Mouse (Mus musculus): ENCODE measurements around the gene Asb3. TPM values are rescaled to one million over a fixed set of nuclear protein-coding genes. Genes with fewer than 3 reads are reported as not detected.
"Not testable (repeated sequence)": the region's sequence is repeated elsewhere in the genome, so short reads cannot be mapped to it uniquely, and the experiment has no call there.

The Asb3 gene
- polyA plus RNA-seq, 1 experiment from 2014 or later, result 12.6 TPM

DNA sequence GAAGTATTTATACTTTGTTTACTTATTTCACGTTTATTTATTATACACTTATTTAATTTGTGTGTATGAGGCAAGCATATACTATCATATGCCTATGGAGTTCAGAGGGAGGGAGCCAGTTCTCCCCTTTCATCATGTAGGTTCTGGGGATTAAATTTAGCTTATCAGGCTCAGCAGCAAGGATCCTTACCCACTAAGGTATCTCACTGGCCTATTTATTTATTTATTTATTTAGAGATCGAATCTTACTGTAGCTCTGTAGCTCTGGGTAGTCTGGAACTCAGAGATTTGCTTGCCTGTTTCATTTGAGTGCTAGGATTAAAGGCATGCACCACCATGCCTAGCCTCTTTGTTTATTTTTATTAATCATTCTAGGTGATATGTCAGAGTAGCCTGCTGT, 113.5 kb downstream of the Asb3 start:
- DNase-seq (ENCODE audit: low read depth, low spot score), result no peak
- ChIA-PET POLR2A (no interaction called here), CTCF (no interaction called here)
- in situ Hi-C loops (cut with MboI; ENCODE audit: low pct_unique_long_range_greater_than_20kb), result no loop called here
- no peak for TF ChIP-seq CTCF (IDR thresholded peaks at IDR 0.05)
- no peak for ATAC-seq
- no peaks in the 10 kb centered on the region for H3K27me3 ChIP-seq

DNA sequence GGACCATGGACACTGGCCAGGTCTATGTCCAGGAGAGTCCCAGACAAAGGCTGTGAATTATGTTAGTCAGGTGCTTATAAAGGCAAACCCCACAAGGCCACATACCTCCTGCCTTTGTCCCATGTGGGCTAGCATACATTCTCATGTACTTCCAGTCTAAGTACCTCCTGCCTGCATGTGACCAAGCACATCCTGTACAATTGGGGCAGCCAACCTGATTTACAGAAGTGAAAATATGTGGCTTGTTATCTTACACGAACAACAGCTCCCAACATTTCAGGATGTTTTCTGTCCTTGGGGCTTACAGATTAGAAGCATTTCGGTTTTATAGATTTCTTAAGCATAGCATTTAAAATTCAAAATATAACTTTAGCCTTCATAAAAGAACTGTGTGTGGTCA, 114.8 kb downstream of the Asb3 start:
- in situ Hi-C loops (cut with MboI; ENCODE audit: low pct_unique_long_range_greater_than_20kb), result no loop called here
- ChIA-PET POLR2A (no interaction called here), CTCF (interaction anchor here (1.0 kb wide), 1 partner anchor 8 kb away, joined by 3 read pairs; no protein-coding TSS in a partner anchor)
- DNase-seq (ENCODE audit: low read depth, low spot score) (no peak), ATAC-seq (no peak)
- TF ChIP-seq CTCF (IDR thresholded peaks at IDR 0.05), result no peak
- no peaks in the 10 kb centered on the region for H3K27me3 ChIP-seq

GRCm38 (mm10) chr11:31001169-31001908, 116.1 kb downstream of the Asb3 start:
- no peak for TF ChIP-seq CTCF (IDR thresholded peaks at IDR 0.05)
- CTCF ChIA-PET, result interaction anchor here (1.4 kb wide), 1 partner anchor 637 kb away, joined by 3 read pairs; no protein-coding TSS in a partner anchor
- DNase-seq (ENCODE audit: low read depth, low spot score) (no peak), ATAC-seq (no peak)
- POLR2A ChIA-PET, result no interaction called here
- in situ Hi-C loops (cut with MboI; ENCODE audit: low pct_unique_long_range_greater_than_20kb), result no loop called here
- H3K27me3 ChIP-seq, result no peaks in the 10 kb centered on the region

DNA sequence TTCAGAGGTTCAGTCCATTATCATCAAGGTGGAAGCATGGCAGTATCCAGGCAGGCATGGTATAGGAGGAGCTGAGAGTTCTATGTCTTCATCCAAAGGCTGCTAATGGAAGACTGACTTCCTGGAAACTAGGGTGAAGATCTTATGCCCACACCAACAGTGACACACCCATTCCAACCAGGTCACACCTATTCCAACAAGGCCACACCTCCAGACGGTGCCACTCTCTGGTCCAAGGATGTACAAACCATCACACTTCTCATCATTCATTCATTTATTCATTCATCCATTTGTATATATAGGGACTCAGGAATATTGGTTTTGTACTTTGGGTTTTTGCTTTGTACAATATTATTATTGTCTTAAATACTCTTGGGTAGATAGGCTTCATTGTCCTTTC, 124.5 kb downstream of the Asb3 start:
- in situ Hi-C loops (cut with MboI; ENCODE audit: low pct_unique_long_range_greater_than_20kb), result not testable (repeated sequence)

DNA sequence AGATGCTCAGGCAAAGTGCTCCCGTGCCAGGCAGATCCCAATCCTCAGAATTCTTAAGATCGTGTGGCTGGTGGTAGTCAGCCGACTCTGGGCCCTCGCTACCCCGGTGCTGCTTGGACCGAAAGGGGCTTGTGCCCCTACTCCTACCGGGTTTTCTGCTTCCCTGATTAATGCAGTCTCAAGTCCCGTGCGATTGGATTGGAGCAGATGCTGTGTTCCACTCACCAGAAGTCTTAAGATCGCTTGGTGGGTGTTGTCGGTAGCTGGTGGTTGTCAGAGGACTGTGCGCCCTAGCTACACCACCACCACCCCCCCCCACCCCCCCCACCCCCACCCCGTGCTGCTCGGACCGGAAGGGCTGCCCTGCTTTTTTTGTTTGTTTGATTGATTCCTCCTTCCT, 132.2 kb downstream of the Asb3 start:
- DNase-seq (ENCODE audit: low read depth, low spot score); CTCF ChIA-PET; H3K27me3 ChIP-seq; ATAC-seq; POLR2A ChIA-PET; in situ Hi-C loops (cut with MboI; ENCODE audit: low pct_unique_long_range_greater_than_20kb): not testable (repeated sequence)

More for the DNA sequence above, 124.5 kb downstream of the Asb3 start:
- CTCF ChIA-PET; ATAC-seq; POLR2A ChIA-PET; H3K27me3 ChIP-seq; DNase-seq (ENCODE audit: low read depth, low spot score): not testable (repeated sequence)

DNA sequence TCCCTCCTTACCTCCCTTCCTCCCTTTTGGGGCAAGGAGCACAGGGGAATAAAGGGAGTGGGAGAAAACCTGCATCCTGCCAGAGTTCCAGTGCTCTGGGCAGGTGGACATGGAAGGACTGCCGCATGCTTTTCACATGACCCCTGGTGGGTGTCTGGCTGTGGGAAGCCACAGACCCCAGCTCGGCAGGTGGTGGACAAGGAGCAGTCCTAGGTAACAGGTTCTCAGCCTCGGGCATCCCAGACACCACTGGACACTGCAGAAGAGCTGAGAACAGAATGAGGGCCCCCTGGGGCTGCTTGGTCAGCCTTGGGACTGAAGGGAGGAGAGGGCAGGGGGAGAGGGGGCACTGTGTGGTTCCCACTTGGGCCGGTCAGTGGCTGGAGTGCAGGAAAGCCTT, 149.7 kb downstream of the Asb3 start:
- ChIA-PET CTCF (no interaction called here), POLR2A (no interaction called here)
- no peak for TF ChIP-seq CTCF (IDR thresholded peaks at IDR 0.05)
- ATAC-seq, result no peak
- in situ Hi-C loops (cut with MboI; ENCODE audit: low pct_unique_long_range_greater_than_20kb), result no loop called here
- DNase-seq (ENCODE audit: low read depth, low spot score), result no peak
- no peaks in the 10 kb centered on the region for H3K27me3 ChIP-seq

DNA sequence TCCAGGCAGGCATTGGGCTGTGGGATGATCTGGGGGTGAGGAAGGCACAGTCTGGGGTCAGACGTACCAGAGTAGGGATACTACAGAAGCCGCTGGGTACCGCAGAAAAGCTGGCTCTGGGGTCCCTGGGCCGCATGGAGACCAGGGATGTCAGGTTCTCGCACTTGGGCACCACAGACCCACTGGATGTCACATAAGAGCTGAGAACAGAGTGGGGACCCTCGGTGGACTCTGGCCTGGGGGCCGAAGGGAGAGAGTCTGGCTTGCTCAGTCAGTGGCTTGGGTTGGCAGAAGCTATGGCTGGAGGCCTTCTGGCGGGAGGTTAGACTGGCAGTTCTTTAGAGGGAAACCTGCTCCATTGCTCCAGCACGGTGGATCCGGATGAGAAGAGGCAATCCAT, 204.8 kb downstream of the Asb3 start:
- ChIA-PET CTCF (no interaction called here), POLR2A (no interaction called here)
- ATAC-seq (no peak), DNase-seq (ENCODE audit: low read depth, low spot score) (no peak)
- in situ Hi-C loops (cut with MboI; ENCODE audit: low pct_unique_long_range_greater_than_20kb), result no loop called here
- no peaks in the 10 kb centered on the region for H3K27me3 ChIP-seq
- TF ChIP-seq CTCF (IDR thresholded peaks at IDR 0.05), result no peak

DNA sequence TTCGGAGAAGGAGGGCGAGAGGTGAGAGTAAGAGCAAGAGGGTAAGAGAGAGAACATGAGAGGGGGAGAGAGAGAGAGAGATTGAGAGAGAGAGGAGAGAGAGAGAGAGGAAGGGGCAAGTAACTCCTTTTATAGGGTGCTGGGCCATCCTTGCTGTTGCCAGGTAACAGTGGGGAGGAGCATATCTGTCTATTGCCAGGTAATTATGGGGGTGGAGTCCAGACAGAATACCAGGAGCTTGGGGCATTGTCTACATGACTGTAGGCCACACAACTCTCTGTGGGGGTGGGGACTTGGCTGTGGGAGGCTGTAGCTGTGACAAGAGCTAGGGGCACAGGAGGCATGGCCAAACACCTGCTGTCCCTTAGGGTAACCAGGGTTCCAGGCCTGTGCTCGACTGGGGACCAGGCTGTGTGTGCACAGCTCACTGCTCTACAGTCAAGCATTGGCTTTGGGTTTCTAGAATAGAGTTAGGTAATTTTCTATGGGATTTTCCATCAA, 205.3 kb downstream of the Asb3 start:
- DNase-seq (ENCODE audit: low read depth, low spot score) (no peak), ATAC-seq (no peak)
- CTCF ChIA-PET, result no interaction called here
- no peak for TF ChIP-seq CTCF (IDR thresholded peaks at IDR 0.05)
- in situ Hi-C loops (cut with MboI; ENCODE audit: low pct_unique_long_range_greater_than_20kb), result no loop called here
- POLR2A ChIA-PET, result no interaction called here
- no peaks in the 10 kb centered on the region for H3K27me3 ChIP-seq

DNA sequence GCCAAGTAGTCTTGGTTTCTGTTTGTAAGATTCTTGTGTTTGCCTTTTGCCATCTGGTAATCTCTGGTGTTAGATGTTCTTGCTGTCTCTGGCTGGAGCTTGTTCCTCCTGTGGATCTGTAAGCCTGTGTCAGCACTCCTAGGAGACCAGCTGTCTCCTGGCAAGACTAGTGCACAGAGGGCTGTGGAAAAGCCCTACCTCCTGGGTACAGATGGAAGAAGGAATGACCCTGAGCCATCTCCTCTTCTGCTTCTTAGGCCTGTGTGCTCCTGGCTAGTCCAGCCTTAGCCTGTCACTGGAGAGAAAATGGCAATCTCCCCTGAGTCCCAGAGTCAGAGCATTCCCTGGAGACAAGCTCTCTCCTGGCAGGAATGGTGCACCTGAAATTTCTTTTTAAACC, 214.3 kb downstream of the Asb3 start:
- ATAC-seq; CTCF ChIA-PET; POLR2A ChIA-PET; in situ Hi-C loops (cut with MboI; ENCODE audit: low pct_unique_long_range_greater_than_20kb); H3K27me3 ChIP-seq; DNase-seq (ENCODE audit: low read depth, low spot score): not testable (repeated sequence)

DNA sequence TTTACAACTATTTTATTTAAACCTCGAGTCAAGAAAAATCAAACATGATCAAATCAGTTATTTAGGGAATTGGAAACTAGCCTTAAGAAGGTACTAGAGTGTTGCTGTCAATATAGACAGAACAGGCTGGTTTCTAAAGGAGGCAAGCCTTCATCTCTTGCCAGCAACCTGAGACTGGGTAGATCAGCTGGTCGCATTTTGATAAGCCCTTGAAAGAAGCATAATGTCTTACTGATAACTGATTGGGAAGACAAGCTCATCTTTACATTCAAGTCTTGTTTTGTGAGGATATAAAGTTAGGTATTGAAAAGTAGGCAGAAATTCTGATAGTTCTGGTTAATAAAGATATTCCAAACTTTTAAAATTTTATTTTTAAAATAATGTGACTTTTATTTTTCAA, 217.0 kb downstream of the Asb3 start:
- in situ Hi-C loops (cut with MboI; ENCODE audit: low pct_unique_long_range_greater_than_20kb), result no loop called here
- CTCF ChIA-PET, result no interaction called here
- ATAC-seq (no peak), DNase-seq (ENCODE audit: low read depth, low spot score) (no peak)
- H3K27me3 ChIP-seq, result no peaks in the 10 kb centered on the region
- TF ChIP-seq CTCF (IDR thresholded peaks at IDR 0.05), result no peak
- POLR2A ChIA-PET, result no interaction called here

DNA sequence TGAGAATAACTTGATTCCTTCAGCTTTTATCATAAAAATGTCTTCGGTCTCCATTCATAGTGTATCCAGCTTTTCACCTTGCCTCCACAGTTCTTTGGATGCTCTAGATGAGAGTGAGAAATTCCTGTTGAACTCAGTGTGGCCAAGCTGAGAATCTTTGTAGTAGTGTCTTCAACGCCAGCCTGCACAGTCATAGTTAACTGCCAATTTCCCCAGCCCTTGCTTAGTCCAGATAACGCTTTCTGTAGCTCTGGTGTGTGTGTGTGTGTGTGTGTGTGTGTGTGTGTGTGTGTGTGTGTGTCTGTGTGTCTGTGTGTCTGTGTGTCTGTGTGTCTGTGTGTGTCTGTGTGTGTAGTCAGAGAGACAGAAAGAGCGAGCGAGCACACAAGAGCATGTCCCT, 220.1 kb downstream of the Asb3 start:
- in situ Hi-C loops (cut with MboI; ENCODE audit: low pct_unique_long_range_greater_than_20kb), result no loop called here
- DNase-seq (ENCODE audit: low read depth, low spot score) (no peak), ATAC-seq (no peak)
- POLR2A ChIA-PET, result no interaction called here
- H3K27me3 ChIP-seq, result no peaks in the 10 kb centered on the region
- TF ChIP-seq CTCF (IDR thresholded peaks at IDR 0.05), result no peak
- CTCF ChIA-PET, result no interaction called here

DNA sequence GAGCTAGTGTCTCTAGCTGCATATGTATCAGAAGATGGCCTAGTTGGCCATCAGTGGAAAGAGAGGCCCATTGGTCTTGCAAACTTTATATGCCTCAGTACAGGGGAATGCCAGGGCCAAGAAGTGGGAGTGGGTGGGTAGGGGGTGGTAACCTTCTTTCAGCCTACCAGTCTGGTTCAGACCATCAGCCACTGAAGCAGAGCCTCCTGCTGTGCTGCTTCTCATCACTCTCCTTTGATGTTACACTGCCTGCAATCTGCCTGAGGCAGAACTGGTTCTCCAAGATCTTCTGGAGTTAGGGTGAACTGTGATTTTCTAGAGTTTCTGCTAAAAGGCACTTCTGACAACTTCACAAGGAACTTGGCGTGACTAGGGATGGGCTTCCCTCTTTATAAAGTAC, 241.7 kb downstream of the Asb3 start:
- CTCF ChIA-PET; ATAC-seq; in situ Hi-C loops (cut with MboI; ENCODE audit: low pct_unique_long_range_greater_than_20kb); DNase-seq (ENCODE audit: low read depth, low spot score); H3K27me3 ChIP-seq; POLR2A ChIA-PET: not testable (repeated sequence)

DNA sequence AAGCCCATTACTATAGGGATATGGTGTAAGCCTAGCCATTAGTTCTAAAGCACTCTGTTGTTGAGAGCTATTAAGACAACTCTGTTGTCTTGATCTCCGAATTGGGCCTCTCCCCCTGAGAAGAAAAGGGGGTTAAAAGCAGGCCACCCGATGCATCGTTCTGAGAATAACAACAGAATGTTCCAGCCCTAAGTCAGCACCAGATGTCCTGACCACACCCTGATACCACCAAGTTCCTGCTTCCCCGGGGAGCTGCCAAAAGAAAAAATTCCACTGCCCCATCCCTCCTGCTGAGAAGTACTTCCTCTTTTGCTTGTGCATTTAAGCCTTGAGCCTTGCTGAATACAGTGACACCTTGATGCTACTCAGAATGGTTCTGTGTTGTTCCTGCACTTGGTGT, 248.5 kb downstream of the Asb3 start:
- in situ Hi-C loops (cut with MboI; ENCODE audit: low pct_unique_long_range_greater_than_20kb); CTCF ChIA-PET; DNase-seq (ENCODE audit: low read depth, low spot score); ATAC-seq; H3K27me3 ChIP-seq; POLR2A ChIA-PET: not testable (repeated sequence)

DNA sequence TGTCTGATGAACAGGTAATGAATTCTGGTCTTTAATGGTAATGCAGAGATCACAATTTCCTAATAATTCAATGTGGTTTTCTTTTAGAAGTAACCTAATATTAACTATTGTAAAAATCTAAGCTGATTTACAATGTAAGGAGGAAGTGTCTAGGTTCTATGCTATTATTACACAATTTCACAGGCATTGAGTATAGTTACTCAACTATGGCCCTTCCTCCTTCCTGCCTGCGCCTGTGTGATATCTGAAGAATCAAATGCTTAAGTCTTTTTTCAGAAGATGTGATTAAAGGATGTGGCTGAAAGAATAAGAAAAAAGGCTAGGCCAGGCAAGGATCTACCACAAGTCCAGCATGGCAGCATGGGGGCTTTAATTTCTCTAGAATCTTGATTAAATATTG, 249.6 kb downstream of the Asb3 start:
- POLR2A ChIA-PET; CTCF ChIA-PET; H3K27me3 ChIP-seq; in situ Hi-C loops (cut with MboI; ENCODE audit: low pct_unique_long_range_greater_than_20kb); ATAC-seq; DNase-seq (ENCODE audit: low read depth, low spot score): not testable (repeated sequence)

DNA sequence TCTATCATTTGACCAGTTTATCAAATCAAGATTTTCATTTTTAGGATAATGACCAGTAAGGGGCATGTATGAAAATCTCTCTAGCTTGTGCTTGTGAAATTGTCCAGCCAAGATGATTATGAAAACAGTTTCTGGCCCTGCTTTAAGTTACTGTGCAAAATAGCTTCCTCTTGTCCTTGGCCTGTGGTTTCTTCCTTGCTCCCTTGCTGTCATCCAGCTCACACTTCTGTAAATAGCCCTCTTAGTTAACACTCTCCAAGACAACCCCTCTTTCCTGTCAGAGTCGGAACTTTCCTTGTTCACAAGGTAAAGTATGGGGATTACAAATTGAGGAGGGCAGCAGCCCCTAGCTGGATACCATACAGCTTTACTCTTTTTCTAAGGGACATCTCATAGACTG, 253.2 kb downstream of the Asb3 start:
- POLR2A ChIA-PET; H3K27me3 ChIP-seq; DNase-seq (ENCODE audit: low read depth, low spot score); in situ Hi-C loops (cut with MboI; ENCODE audit: low pct_unique_long_range_greater_than_20kb); ATAC-seq; CTCF ChIA-PET: not testable (repeated sequence)

Data from Patski (cell line).